Mouse (Mus musculus) intestine, embryonic 16.5 days (tissue): ENCODE data around the gene Gstt4. TPM values are rescaled to one million over a fixed set of nuclear protein-coding genes. Genes with fewer than 3 reads are reported as not detected.
A peak's percentile ranks its signal among the peaks of the same experiment; 100 is the strongest.
"Not testable (repeated sequence)": the region's sequence is repeated elsewhere in the genome, so short reads cannot be mapped to it uniquely, and the experiment has no call there.

Experiments
- ATAC-seq: fragments of 200-750 bp; cut with Nextera tagmentation; 2 replicates; pipeline ENCODE4 v1.8.0; 2017; ENCODE audit warnings: moderate TSS enrichment, moderate library complexity
- H3K27ac ChIP-seq: fragments of 300-500 bp; sonication (generic); 2 replicates; pipeline ENCODE4 v1.5.1; 2014; ENCODE audit warnings: mild to moderate bottlenecking, low read length
- H3K27me3 ChIP-seq: fragments of 300-500 bp; sonication (generic); replicated peaks from 2 replicates; pipeline ENCODE4 v1.6.1; 2014; ENCODE audit warnings: low read length, control low read depth, mixed read lengths; ENCODE audit not compliant: control insufficient read depth, insufficient read depth
- H3K36me3 ChIP-seq: fragments of 300-500 bp; sonication (generic); 2 replicates; pipeline ENCODE4 v1.6.1; 2014; ENCODE audit warnings: low read length, control low read depth; ENCODE audit not compliant: control insufficient read depth, insufficient read depth
- H3K4me1 ChIP-seq: fragments of 300-500 bp; sonication (generic); 2 replicates; pipeline ENCODE4 v1.6.1; 2014; ENCODE audit warnings: low read length, control low read depth, mixed read lengths; ENCODE audit not compliant: control insufficient read depth, insufficient read depth
- H3K4me2 ChIP-seq: fragments of 300-500 bp; sonication (generic); 2 replicates; pipeline ENCODE4 v1.6.1; 2014; ENCODE audit warnings: low read depth, low read length, control low read depth
- H3K4me3 ChIP-seq: fragments of 300-500 bp; sonication (generic); 2 replicates; pipeline ENCODE4 v1.5.1; 2014; ENCODE audit warnings: mild to moderate bottlenecking, low read length
- H3K9ac ChIP-seq: fragments of 300-500 bp; sonication (generic); 2 replicates; pipeline ENCODE4 v1.6.1; 2014; ENCODE audit warnings: low read depth, low read length
- H3K9me3 ChIP-seq: fragments of 300-500 bp; sonication (generic); 2 replicates; pipeline ENCODE4 v1.6.1; 2016; ENCODE audit warnings: low read length, control low read depth; ENCODE audit not compliant: control insufficient read depth
- WGBS: fragments of 180-500 bp; shearing (Covaris S2); extraction: QIAGEN DNeasy Blood & Tissue Kit; methylation state at CpG from one replicate; pipeline ENCODE4 v1.1.7; 2014; 5-methylcytosine and 5-hydroxymethylcytosine counted together
- polyA plus RNA-seq: library from polyadenylated mRNA; unstranded; fragments of >200 nt; fragmentation: Nextera tagmentation; extraction: Ambion mirVana; gene quantifications from 2 replicates; pipeline ENCODE4 v1.2.1, GENCODE M21; 2015

Gstt4 gene
- not detected in 2 replicates for polyA plus RNA-seq

DNA sequence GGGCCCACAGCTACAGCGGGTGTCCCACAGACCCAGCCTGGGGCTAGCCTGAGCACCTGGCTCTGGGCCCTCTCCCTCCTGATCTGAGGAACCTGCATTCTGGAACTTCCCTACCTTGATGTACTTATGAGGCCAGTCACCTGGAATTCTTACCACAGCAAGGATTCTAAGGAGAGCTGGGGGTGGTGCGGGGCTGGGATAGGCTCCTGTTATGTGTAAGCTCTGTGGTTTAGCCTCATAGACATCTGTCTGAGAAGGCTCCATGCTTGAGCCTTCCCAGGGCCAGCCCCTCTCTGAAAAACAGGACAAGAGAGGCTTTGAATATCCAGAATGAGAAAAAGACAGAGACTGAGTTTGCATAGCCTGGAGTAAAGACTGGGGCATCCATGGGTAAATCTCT is at the start of gene Gstt4:
Gene Gstt4 (minus strand): TSS at position 101 of the 400 bp plus-strand sequence.
- ATAC-seq: no peak
- Histone ChIP-seq H3K9me3 (no peaks in the 10 kb centered on the region), H3K4me2 (no peak within 1 kb of the TSS), H3K4me1 (peaks cover 3% of the 10 kb centered on the region; the same call in 1 of the 2 replicates), H3K27me3 (no peaks in the 10 kb centered on the region), H3K27ac (no peak within 1 kb of the TSS), H3K36me3 (no peaks in the 10 kb centered on the region), H3K9ac (no peak within 1 kb of the TSS), H3K4me3 (no peak within 1 kb of the TSS)
- 99% methylated on average over 2 of the region's 2 CpGs for WGBS

DNA sequence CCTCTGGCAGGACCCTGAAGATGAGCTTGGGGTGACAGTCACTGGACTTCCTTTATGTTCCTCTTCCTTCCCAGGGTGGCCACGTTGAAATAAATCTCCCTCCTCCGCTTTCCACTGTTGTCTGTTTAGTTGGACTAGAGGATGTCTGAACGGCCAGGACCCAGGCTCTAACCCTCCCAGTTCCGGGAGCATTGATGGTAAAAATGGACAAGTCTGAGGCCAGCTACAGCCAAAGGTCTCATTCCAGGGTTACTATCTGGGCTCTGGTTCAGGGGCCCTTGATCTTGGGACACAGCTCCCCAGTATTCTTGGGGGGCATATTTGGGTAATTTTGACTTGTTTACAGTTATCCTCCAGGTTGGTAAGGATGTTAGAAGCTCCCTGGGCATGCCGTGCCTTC is 39.2 kb upstream of the Gstt4 start:
- peaks cover 23% of the 10 kb centered on the region for H3K4me1 ChIP-seq
- H3K9me3 ChIP-seq: no peaks in the 10 kb centered on the region
- H3K27ac ChIP-seq: no peak overlapping the region
- no peaks in the 10 kb centered on the region for H3K27me3 ChIP-seq
- WGBS: 69% methylated on average over 5 of the region's 5 CpGs
- no peak overlapping the region for H3K9ac ChIP-seq
- H3K36me3 ChIP-seq: no peaks in the 10 kb centered on the region
- no peak overlapping the region for H3K4me3 ChIP-seq
- ATAC-seq: no peak
- no peak overlapping the region for H3K4me2 ChIP-seq

DNA sequence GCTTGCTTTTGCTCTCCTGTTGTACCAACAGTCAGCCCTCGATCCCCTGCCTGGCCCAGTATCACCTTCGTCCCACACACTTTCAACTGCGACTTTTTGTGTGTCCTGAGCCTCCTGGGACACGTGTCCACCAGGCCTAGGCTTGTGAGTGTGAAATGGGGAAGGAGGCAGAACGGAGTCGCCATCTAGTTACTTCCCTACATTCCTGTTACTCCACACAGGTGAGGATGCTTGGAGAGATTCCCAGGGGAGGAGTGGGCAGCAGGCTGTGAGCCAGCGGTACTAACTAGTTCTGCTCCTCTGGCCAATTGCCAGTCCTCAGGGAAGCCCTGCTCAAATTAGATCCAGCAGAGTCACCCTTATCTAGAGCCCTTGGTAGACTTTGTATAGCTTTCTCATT is 38.4 kb upstream of the Gstt4 start:
- Histone ChIP-seq H3K9me3 (no peaks in the 10 kb centered on the region), H3K4me3 (no peak overlapping the region), H3K4me2 (no peak overlapping the region), H3K4me1 (peaks cover 23% of the 10 kb centered on the region), H3K27me3 (no peaks in the 10 kb centered on the region), H3K36me3 (no peaks in the 10 kb centered on the region; the same call in 1 of the 2 replicates), H3K27ac (peak overlapping the region; percentile 40), H3K9ac (peak overlapping the region; percentile 87; the same call in 1 of the 2 replicates)
- no peak for ATAC-seq
- WGBS: 43% methylated on average over 7 of the region's 7 CpGs

DNA sequence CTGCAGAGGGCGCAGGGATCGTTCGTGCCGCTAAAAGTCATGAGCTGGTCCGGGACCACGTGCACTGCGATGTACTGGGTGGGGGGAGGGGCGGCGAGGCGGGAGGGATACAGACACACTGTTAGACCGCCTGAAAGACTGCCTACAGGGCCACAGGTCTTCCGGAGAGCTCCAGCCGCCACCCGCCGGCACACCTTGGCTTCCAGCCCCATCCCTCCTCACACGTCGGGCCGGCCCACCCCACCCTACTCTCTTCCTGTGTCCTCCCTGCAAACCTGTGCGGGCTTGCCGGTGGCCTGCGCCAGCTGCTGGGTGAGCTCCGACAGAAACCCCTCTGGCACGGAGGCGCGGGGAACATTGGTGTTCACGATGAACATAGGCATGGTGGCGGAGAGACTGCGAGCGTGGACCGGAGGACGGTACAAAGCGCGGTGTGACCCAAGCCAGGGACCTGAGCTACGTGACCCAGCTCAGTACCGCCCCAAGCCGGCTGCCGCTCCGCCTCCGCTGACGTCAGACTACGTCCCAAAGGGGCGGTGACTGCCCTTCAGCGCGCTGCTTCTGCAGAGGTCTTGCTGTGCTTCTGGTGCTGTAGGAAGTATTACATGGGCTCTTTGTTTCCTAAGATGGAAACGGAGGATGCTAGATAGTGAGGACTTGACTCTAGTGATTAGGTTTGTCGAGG is 37.6 kb upstream of the Gstt4 start, which contains the start of gene Mif:
Gene Mif (minus strand): TSS at position 455 of the 685 bp plus-strand sequence.
- peak within 1 kb of the TSS; percentile 75 for H3K4me2 ChIP-seq
- ATAC-seq: peak; percentile 97
- H3K4me3 ChIP-seq: peak within 1 kb of the TSS; percentile 82
- not testable (repeated sequence) for H3K9me3 ChIP-seq, H3K36me3 ChIP-seq, H3K27me3 ChIP-seq
- WGBS: under 1% methylated on average over 45 of the region's 46 CpGs
- H3K27ac ChIP-seq: peak within 1 kb of the TSS; percentile 94
- peaks cover 23% of the 10 kb centered on the region for H3K4me1 ChIP-seq
- peak within 1 kb of the TSS; percentile 87 for H3K9ac ChIP-seq

DNA sequence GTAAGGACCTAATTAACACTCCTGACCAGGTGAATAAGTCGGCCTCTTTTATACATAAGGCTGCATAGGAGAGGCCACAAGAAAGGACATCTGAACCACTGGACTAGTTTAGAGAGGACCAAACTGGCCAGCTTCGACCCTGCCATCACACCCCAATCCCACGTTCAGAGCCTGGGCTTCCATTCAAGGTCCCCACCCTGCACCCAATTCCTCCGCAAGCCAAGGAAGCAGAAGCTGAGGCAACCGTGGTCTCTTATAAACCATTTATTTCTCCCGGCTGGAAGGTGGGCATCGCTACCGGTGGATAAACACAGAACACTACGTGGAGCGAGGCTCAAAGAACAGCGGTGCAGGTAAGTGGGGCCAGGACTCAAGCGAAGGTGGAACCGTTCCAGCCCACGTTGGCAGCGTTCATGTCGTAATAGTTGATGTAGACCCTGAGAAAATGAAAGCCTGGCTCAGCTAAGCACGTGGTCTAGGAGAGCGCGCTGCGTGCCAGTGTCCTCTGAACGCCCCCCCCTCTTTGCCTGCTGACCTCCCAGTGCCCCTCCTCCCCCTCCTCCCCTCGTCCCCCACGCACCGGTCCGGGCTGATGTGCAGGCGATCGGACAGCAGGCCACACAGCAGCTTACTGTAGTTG is 36.9 kb upstream of the Gstt4 start:
- WGBS: 3% methylated on average over 27 of the region's 27 CpGs

DNA sequence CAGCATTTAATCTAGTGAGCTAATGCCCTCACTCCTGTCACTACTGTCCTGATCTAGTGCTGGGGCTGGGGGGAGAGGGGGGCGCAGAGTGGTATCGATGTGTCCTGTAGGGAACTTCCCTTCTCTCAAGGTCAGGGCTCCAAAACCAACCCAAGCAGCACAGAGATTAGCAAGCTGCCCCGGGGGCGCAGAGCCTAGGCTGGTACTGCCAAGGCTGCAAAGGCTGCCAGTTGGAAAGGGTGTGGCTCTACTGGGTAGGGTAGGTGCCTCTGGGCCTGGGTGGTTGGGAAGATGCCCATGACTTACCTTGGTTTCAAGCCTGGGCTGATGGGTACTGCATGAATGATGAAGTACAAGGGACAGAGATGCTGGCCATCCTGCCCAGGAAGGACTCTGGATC is 35.3 kb upstream of the Gstt4 start:
- Histone ChIP-seq H3K36me3 (no peaks in the 10 kb centered on the region; the same call in 1 of the 2 replicates), H3K9ac (no peak overlapping the region), H3K4me2 (no peak overlapping the region), H3K9me3 (no peaks in the 10 kb centered on the region), H3K27me3 (no peaks in the 10 kb centered on the region), H3K4me3 (no peak overlapping the region), H3K4me1 (peaks cover 23% of the 10 kb centered on the region), H3K27ac (no peak overlapping the region)
- WGBS: 89% methylated on average over 4 of the region's 4 CpGs
- ATAC-seq: no peak

More for the DNA sequence above, 36.9 kb upstream of the Gstt4 start:
- H3K9me3 ChIP-seq: no peaks in the 10 kb centered on the region
- peak overlapping the region; percentile 82 for H3K4me3 ChIP-seq
- H3K4me1 ChIP-seq: peaks cover 23% of the 10 kb centered on the region
- H3K27ac ChIP-seq: peak overlapping the region; percentile 94
- H3K36me3 ChIP-seq: no peaks in the 10 kb centered on the region; the same call in 1 of the 2 replicates
- peak; percentile 54 for ATAC-seq
- H3K4me2 ChIP-seq: peak overlapping the region; percentile 75
- peak overlapping the region; percentile 87 for H3K9ac ChIP-seq
- no peaks in the 10 kb centered on the region for H3K27me3 ChIP-seq

- Histone ChIP-seq H3K4me2 (no peak overlapping the region), H3K27me3 (no peaks in the 10 kb centered on the region), H3K9me3 (no peaks in the 10 kb centered on the region), H3K4me1 (peaks cover 27% of the 10 kb centered on the region), H3K27ac (no peak overlapping the region), H3K4me3 (no peak overlapping the region), H3K9ac (no peak overlapping the region), H3K36me3 (no peaks in the 10 kb centered on the region; the same call in 1 of the 2 replicates)
- ATAC-seq: no peak
- 80% methylated on average over 3 of the region's 3 CpGs for WGBS
Measured at GRCm38 (mm10) chr10:75856976-75857375, 34.6 kb upstream of the Gstt4 start.

DNA sequence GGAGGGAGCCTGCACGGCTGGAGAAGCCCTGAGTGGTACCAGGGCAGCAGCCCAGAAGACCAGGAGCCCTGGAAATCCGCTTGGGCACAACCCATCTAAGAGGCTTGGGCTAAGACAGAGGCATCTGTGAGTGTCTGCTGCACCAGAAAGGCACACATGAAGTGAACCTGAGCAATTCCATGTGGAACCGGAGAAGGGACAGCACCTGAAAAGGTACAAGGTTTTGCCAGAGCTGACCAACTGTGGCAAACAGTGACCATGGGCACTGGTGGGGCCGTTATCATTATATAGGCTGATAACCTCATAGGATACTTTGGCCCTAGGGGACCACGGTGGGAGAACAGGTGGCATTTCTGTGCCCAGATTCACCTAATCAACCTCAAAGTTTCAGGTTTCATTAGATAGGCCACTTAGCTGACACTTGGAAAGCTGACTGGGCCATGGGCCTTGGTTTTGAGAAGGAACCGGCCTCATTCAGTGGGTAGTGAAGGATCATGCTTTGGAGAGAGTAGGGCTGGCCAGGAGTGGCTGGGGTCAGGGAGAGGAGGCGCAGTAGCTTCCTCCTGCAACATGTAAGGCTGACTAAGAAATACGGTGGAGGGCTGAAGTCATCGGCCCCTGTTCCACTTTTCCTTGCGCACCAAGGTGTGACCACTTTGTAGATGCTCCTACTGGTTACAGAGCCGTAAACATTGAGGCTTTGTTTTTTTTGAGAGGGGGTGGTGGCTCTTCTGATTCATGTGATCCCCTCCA is 34.0 kb upstream of the Gstt4 start:
- ATAC-seq: no peak
- Histone ChIP-seq H3K36me3 (no peaks in the 10 kb centered on the region; the same call in 1 of the 2 replicates), H3K9ac (no peak overlapping the region), H3K4me2 (no peak overlapping the region), H3K27ac (no peak overlapping the region), H3K4me3 (no peak overlapping the region), H3K27me3 (no peaks in the 10 kb centered on the region), H3K9me3 (no peaks in the 10 kb centered on the region), H3K4me1 (peaks cover 34% of the 10 kb centered on the region)
- WGBS: 74% methylated on average over 11 of the region's 11 CpGs

DNA sequence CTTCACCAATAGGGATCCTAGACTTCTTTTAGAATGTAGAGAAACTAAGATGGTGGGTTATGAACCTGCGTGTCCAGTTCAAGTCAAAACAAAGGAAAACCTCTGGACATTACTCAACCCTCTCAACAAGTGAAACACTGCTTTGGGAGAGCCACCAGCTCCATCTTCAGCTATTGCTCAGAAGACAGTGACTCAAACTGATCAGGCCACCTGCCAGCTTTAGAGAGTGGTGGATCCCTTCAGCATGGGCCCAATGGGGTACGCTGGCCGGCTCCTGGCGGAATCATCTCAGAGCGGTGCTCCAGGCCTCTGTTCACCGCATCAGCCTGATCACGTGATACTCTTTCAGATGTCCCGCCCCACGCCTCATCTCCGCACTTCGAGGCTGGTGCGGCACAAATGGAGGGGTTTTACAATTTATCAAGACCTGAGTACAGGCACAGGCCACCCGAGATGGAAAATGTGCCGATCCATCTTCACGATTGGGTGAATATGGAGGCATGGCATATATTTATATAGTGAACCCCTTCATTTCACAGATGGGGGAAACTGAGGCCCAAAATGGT is 33.2 kb upstream of the Gstt4 start:
- H3K9ac ChIP-seq: no peak overlapping the region
- H3K4me3 ChIP-seq: no peak overlapping the region
- ATAC-seq: no peak

More for the DNA sequence above, 33.2 kb upstream of the Gstt4 start:
- H3K9me3 ChIP-seq: no peaks in the 10 kb centered on the region
- H3K4me2 ChIP-seq: no peak overlapping the region
- peaks cover 37% of the 10 kb centered on the region for H3K4me1 ChIP-seq
- no peak overlapping the region for H3K27ac ChIP-seq
- no peaks in the 10 kb centered on the region; the same call in 1 of the 2 replicates for H3K36me3 ChIP-seq
- 85% methylated on average over 15 of the region's 15 CpGs for WGBS
- no peaks in the 10 kb centered on the region for H3K27me3 ChIP-seq
